Mouse (Mus musculus) brain, embryonic 14.5 days (tissue): ENCODE measurements around the gene Slc6a1.

Experiments used
- CTCF ChIP-seq: fragments of 200-500 bp; IDR thresholded peaks from 2 replicates; pipeline ENCODE4 v1.5.1; 2012; ENCODE audit warnings: inconsistent platforms, mild to moderate bottlenecking, moderate library complexity, borderline replicate concordance; ENCODE audit not compliant: insufficient read depth, insufficient read length; ENCODE audit errors: extremely low read depth
- POLR2A ChIP-seq: fragments of 200-500 bp; IDR thresholded peaks from 2 replicates; pipeline ENCODE4 v1.6.1; 2012; ENCODE audit warnings: mild to moderate bottlenecking, inconsistent platforms, borderline replicate concordance; ENCODE audit not compliant: poor library complexity, insufficient read depth, insufficient read length, severe bottlenecking; ENCODE audit errors: extremely low read depth

GRCm38 (mm10) chr6:114321146-114321545 lies 38.7 kb downstream of the Slc6a1 start:
- TF ChIP-seq POLR2A (no peak), CTCF (peak; percentile 45; the same call in 1 of the 2 replicates)
